Mouse (Mus musculus): Measurements from ENCODE around the gene Chrne. TPM values are rescaled to one million over a fixed set of nuclear protein-coding genes. Genes with fewer than 3 reads are reported as not detected.

Chrne gene
- polyA plus RNA-seq, 1 experiment from 2014 or later, result not detected

DNA sequence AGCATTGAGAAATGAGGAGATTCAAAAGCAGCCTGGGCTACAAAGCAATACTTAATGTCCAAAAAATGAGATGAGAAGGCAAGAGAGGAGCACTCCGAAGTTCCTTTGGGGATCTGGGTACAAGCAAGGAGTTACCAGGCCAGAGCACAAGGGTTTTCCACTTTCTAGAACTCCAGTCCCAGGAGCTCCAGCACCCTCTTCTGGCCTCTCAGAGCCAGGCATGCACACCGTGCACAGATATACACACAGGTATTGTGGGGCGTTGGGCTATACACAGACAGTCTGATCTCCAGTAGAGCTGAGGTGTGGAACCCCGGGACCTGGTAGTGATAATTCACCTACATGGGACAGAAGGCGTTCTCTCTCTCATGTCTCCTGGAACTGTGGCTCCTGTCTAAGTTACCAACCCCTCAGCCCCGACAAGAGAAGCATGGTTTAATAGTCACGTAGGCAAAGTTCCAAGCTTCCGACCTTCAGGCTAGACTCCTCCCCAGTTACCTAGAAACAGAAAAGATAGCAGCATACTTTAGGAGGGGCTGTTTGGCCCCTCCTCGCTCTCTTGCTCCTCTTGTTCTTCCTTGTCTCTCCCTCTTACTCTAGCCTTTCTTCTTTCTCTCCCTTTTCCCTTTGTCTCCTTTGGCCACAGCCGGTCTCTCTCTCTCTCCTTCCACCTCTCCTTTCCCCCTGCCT lies 4.2 kb upstream of the Chrne start:
- no peak overlapping the region for H3K9ac ChIP-seq (ENCODE audit: low read depth, low read length)
- ATAC-seq (ENCODE audit: low read depth), result no peak
- no peak overlapping the region for H3K27ac ChIP-seq (ENCODE audit: low read length)
- WGBS (ENCODE audit: insufficient replicate concordance), result 68% methylated on average over 10 of the region's 10 CpGs
- H3K27me3 ChIP-seq (ENCODE audit: control insufficient read depth, insufficient read depth, low read depth, low read length), result no peaks in the 10 kb centered on the region
- no peaks in the 10 kb centered on the region for H3K36me3 ChIP-seq (ENCODE audit: control insufficient read depth, insufficient read depth)
- no peak overlapping the region for H3K4me3 ChIP-seq (ENCODE audit: low read depth, low read length)
- no peak overlapping the region for H3K4me2 ChIP-seq (ENCODE audit: low read depth, low read length)
- no peaks in the 10 kb centered on the region for H3K9me3 ChIP-seq (replicated peaks; ENCODE audit: control insufficient read depth, low read length)
- no peaks in the 10 kb centered on the region for H3K4me1 ChIP-seq (ENCODE audit: control insufficient read depth, low read depth, low read length)

DNA sequence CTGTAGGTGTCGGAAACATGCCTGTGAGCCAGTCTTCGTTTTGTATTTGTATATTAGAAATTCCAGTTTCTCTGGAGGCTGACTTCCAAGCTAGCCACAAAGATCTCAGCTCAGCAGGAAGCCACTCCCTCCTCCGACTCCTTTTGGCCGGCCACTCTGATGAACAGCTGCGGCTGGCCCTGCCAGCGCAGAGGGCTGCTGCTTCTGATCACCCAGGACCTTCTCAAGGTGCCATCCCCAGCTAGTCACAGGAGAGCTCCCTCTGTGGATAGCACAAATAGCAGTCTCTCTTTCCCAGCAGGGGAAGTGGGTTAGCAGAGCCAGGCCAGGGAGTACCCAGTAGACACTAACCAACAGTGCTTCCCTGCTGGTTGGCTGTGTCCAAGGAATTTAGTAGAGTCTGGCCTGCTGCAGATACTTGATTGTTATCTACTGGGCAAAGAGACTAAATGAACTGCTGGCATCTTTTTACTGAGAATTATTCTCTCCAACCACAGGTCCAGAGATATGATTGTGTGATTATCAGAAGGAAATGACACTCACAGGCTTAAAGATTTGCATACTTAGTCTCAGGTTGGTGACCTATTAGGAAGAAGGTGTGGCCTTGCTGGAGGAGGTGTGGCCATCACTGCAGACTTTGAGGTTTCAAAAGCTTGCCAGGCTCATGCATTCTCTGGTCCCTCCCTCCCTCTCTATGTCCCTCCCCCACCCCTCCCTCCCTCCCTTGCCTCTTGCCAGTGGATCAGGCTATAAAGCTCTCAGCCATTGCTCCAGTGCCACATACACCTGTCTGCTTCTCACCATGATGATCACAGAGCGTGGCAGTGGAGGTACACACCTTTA lies 3.2 kb upstream of the Chrne start:
- no peaks in the 10 kb centered on the region for H3K27me3 ChIP-seq (ENCODE audit: control insufficient read depth, insufficient read depth, low read depth, low read length)
- ATAC-seq (ENCODE audit: low read depth), result peak; percentile 70
- H3K4me1 ChIP-seq (ENCODE audit: control insufficient read depth, low read depth, low read length), result no peaks in the 10 kb centered on the region
- no peak overlapping the region for H3K4me3 ChIP-seq (ENCODE audit: low read depth, low read length)
- H3K27ac ChIP-seq (ENCODE audit: low read length), result no peak overlapping the region
- H3K4me2 ChIP-seq (ENCODE audit: low read depth, low read length), result no peak overlapping the region
- H3K9me3 ChIP-seq (replicated peaks; ENCODE audit: control insufficient read depth, low read length), result no peaks in the 10 kb centered on the region
- no peak overlapping the region for H3K9ac ChIP-seq (ENCODE audit: low read depth, low read length)
- no peaks in the 10 kb centered on the region for H3K36me3 ChIP-seq (ENCODE audit: control insufficient read depth, insufficient read depth)
- 51% methylated on average over 7 of the region's 7 CpGs for WGBS (ENCODE audit: insufficient replicate concordance)

DNA sequence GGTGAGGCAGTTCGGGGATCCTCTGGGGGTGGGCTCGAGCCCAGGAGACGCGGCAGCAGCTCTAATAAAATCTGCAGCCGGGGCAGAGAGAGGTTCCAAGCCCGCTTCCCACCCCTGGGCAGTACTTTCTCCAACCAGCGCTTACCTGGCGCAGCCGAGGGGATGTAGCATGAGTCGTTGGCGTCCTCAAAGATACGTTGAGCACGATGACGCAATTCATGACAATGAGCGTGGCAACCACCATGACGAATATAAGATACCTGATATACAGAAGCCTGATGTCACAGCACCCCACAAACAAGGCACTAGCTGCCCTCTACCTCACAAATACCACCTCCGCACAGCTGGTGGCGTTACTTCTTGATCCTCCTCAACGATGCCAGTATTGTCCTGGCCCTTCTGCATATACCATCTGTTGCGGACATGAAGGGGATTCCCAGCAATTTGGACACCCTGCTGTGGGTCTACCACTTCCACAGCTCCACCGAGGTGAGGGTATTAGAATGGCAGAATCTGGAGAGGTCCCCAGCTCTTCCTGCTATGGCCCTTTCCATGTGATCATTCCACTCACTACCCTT lies 3.4 kb downstream of the Chrne start, which contains the start of gene 4930544D05Rik:
TSS of gene 4930544D05Rik (plus strand) at position 333 of the 578 bp plus-strand sequence.
- H3K4me3 ChIP-seq (ENCODE audit: low read depth, low read length), result peak within 1 kb of the TSS; percentile 60
- H3K27ac ChIP-seq (ENCODE audit: low read length), result 0 out of 2 replicates have a peak within 1 kb of the TSS, but pooled peaks have one; percentile 16
- 0 out of 2 replicates have a peak, but pooled peaks have one; percentile 9 for ATAC-seq (ENCODE audit: low read depth)
- no peaks in the 10 kb centered on the region for H3K9me3 ChIP-seq (replicated peaks; ENCODE audit: control insufficient read depth, low read length)
- peak within 1 kb of the TSS; percentile 89 for H3K4me2 ChIP-seq (ENCODE audit: low read depth, low read length)
- H3K9ac ChIP-seq (ENCODE audit: low read depth, low read length), result peak within 1 kb of the TSS; percentile 53
- peaks cover 10% of the 10 kb centered on the region for H3K4me1 ChIP-seq (ENCODE audit: control insufficient read depth, low read depth, low read length)
- H3K36me3 ChIP-seq (ENCODE audit: control insufficient read depth, insufficient read depth), result no peaks in the 10 kb centered on the region; the same call in 1 of the 2 replicates
- no peaks in the 10 kb centered on the region; the same call in 1 of the 2 replicates for H3K27me3 ChIP-seq (ENCODE audit: control insufficient read depth, insufficient read depth, low read depth, low read length)
- 15% methylated on average over 21 of the region's 21 CpGs for WGBS (ENCODE audit: insufficient replicate concordance)

DNA sequence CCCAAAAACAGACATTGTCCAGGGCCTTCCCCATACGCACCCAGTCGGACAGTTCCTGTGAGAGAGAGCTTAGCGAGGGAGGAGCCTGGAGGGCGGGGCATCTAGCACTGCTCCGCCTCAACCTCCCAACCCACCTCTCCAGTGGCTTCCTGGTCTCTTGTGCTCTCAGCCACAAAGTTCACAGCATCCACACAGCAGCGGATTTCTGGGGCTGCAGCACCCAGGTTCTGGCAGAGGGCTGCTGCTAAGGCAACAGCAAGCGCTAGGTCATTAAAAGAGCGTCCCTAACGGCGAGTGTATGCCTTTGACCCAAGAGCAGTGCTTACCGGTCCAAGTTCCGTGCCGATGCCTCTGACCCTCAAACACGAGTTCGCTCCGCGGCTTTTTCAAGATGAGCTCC lies 3.9 kb downstream of the Chrne start:
- Histone ChIP-seq H3K9ac (ENCODE audit: low read depth, low read length) (peak overlapping the region; percentile 53), H3K4me3 (ENCODE audit: low read depth, low read length) (peak overlapping the region; percentile 60), H3K4me1 (ENCODE audit: control insufficient read depth, low read depth, low read length) (peaks cover 10% of the 10 kb centered on the region), H3K9me3 (replicated peaks; ENCODE audit: control insufficient read depth, low read length) (no peaks in the 10 kb centered on the region), H3K27ac (ENCODE audit: low read length) (0 out of 2 replicates have a peak overlapping the region, but pooled peaks have one; percentile 16), H3K4me2 (ENCODE audit: low read depth, low read length) (peak overlapping the region; percentile 89), H3K36me3 (ENCODE audit: control insufficient read depth, insufficient read depth) (no peaks in the 10 kb centered on the region; the same call in 1 of the 2 replicates), H3K27me3 (ENCODE audit: control insufficient read depth, insufficient read depth, low read depth, low read length) (no peaks in the 10 kb centered on the region; the same call in 1 of the 2 replicates)
- WGBS (ENCODE audit: insufficient replicate concordance), result under 1% methylated on average over 17 of the region's 17 CpGs
- peak; percentile 86 for ATAC-seq (ENCODE audit: low read depth)

DNA sequence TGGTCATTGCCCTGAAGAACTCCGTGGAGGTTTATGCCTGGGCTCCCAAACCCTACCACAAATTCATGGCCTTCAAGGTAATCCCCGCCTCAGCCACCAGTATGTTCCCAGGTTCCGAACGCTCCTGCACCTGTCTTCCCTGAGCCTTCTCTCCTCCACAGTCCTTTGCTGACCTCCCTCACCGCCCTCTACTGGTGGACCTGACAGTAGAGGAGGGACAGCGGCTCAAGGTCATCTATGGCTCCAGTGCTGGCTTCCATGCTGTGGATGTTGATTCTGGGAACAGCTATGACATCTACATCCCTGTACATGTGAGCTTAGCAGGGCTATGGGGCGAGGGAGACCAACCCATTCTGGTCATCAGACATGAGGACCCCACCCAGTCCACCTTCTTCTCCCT lies 6.5 kb downstream of the Chrne start:
- Histone ChIP-seq H3K36me3 (ENCODE audit: control insufficient read depth, insufficient read depth) (no peaks in the 10 kb centered on the region; the same call in 1 of the 2 replicates), H3K9me3 (replicated peaks; ENCODE audit: control insufficient read depth, low read length) (no peaks in the 10 kb centered on the region), H3K27ac (ENCODE audit: low read length) (no peak overlapping the region), H3K4me3 (ENCODE audit: low read depth, low read length) (no peak overlapping the region), H3K9ac (ENCODE audit: low read depth, low read length) (no peak overlapping the region), H3K4me2 (ENCODE audit: low read depth, low read length) (no peak overlapping the region), H3K27me3 (ENCODE audit: control insufficient read depth, insufficient read depth, low read depth, low read length) (no peaks in the 10 kb centered on the region; the same call in 1 of the 2 replicates), H3K4me1 (ENCODE audit: control insufficient read depth, low read depth, low read length) (peaks cover 10% of the 10 kb centered on the region)
- 79% methylated on average over 7 of the region's 7 CpGs for WGBS (ENCODE audit: insufficient replicate concordance)
- ATAC-seq (ENCODE audit: low read depth), result no peak

DNA sequence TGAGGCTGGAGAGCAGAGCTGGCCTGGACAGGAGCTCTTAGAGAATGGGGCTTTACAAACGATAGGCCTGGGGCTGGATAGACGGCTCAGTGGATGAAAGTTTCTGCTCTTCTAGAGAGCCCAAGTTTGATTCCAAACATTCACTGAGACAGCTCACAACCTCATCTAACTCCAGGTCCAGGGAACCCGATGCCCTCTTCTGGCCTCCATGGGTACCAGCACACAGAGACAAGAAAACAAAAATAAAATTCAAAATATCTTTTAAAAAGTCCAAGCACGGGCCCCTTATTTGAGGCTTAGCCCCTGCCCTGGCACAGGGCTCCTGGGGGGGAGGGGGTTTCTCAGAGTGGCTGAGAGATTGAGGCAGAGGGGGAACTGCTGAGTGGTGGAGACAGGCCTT lies 8.3 kb downstream of the Chrne start:
- Histone ChIP-seq H3K27ac (ENCODE audit: low read length) (no peak overlapping the region), H3K27me3 (ENCODE audit: control insufficient read depth, insufficient read depth, low read depth, low read length) (no peaks in the 10 kb centered on the region), H3K9me3 (replicated peaks; ENCODE audit: control insufficient read depth, low read length) (no peaks in the 10 kb centered on the region), H3K36me3 (ENCODE audit: control insufficient read depth, insufficient read depth) (peaks cover 2% of the 10 kb centered on the region; the same call in 1 of the 2 replicates), H3K4me2 (ENCODE audit: low read depth, low read length) (no peak overlapping the region), H3K9ac (ENCODE audit: low read depth, low read length) (no peak overlapping the region), H3K4me3 (ENCODE audit: low read depth, low read length) (no peak overlapping the region), H3K4me1 (ENCODE audit: control insufficient read depth, low read depth, low read length) (peaks cover 10% of the 10 kb centered on the region)
- ATAC-seq (ENCODE audit: low read depth), result no peak
- 68% methylated on average over 4 of the region's 4 CpGs for WGBS (ENCODE audit: insufficient replicate concordance)

DNA sequence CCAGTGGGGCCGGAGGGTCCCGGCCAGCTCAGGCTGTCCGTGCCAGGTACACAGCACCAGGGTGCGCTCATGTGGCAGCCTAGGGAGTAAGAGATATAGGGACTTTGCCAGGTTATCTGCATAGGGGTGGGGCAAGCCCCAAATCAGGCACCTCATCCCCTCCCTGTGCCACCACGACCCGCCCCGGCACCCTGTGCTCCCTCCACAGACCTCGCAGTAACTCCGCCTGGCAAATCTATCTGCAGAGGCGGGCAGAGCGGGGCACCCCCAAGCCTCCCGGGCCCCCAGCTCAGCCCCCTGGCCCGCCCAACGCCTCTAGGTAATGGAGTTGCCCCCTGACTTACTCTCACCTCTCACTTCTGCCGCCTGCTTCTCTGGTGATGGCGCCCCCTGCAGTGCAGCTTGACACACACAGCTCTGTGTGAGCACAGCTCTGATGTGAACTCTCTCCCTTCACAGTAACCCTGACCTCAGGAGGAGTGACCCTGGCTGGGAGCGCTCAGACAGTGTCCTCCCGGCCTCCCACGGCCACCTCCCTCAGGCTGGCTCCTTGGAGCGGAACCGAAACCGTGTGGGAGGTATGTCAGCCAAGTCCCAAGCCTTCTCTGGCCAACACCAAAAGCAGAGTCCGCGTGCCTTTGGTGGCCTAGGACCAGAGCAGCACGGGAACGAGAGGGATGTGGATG lies 10.5 kb downstream of the Chrne start:
- ATAC-seq (ENCODE audit: low read depth), result no peak

DNA sequence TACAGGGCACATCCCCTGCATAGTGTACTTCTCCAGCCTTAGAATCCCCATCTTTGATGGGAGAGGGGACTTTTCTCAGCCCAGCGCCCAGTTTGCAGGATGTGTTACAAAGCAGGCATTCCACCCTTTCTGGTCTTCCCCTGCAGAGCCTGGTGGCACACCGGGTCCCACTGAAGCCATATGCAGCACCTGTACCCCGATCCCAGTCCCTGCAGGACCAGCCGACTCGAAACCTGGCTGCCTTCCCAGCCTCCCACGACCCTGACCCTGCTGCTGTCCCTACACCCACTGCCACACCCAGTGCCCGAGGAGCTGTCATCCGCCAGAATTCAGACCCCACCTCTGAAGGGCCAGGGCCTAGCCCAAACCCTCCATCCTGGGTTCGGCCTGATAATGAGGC lies 11.4 kb downstream of the Chrne start:
- H3K27me3 ChIP-seq (ENCODE audit: control insufficient read depth, insufficient read depth, low read depth, low read length), result no peaks in the 10 kb centered on the region
- H3K4me2 ChIP-seq (ENCODE audit: low read depth, low read length), result no peak overlapping the region
- no peaks in the 10 kb centered on the region for H3K4me1 ChIP-seq (ENCODE audit: control insufficient read depth, low read depth, low read length)
- no peak overlapping the region for H3K27ac ChIP-seq (ENCODE audit: low read length)
- WGBS (ENCODE audit: insufficient replicate concordance), result 61% methylated on average over 9 of the region's 9 CpGs
- no peak for ATAC-seq (ENCODE audit: low read depth)
- H3K36me3 ChIP-seq (ENCODE audit: control insufficient read depth, insufficient read depth), result peaks cover 2% of the 10 kb centered on the region
- H3K9ac ChIP-seq (ENCODE audit: low read depth, low read length), result no peak overlapping the region
- no peaks in the 10 kb centered on the region for H3K9me3 ChIP-seq (replicated peaks; ENCODE audit: control insufficient read depth, low read length)
- no peak overlapping the region for H3K4me3 ChIP-seq (ENCODE audit: low read depth, low read length)

More for the DNA sequence above, 10.5 kb downstream of the Chrne start:
- WGBS (ENCODE audit: insufficient replicate concordance), result 75% methylated on average over 26 of the region's 26 CpGs
- Histone ChIP-seq H3K9ac (ENCODE audit: low read depth, low read length) (no peak overlapping the region), H3K9me3 (replicated peaks; ENCODE audit: control insufficient read depth, low read length) (no peaks in the 10 kb centered on the region), H3K36me3 (ENCODE audit: control insufficient read depth, insufficient read depth) (peaks cover 2% of the 10 kb centered on the region), H3K4me1 (ENCODE audit: control insufficient read depth, low read depth, low read length) (no peaks in the 10 kb centered on the region), H3K27ac (ENCODE audit: low read length) (no peak overlapping the region), H3K4me3 (ENCODE audit: low read depth, low read length) (no peak overlapping the region), H3K27me3 (ENCODE audit: control insufficient read depth, insufficient read depth, low read depth, low read length) (no peaks in the 10 kb centered on the region), H3K4me2 (ENCODE audit: low read depth, low read length) (no peak overlapping the region)

All from liver, embryonic 16.5 days (tissue).